Mouse (Mus musculus) lung, postnatal 25 days (tissue): ENCODE data around the gene Vmn1r236.

Source experiments
- DNase-seq: peaks from one replicate; pipeline ENCODE4 v3.0.0; 2022; ENCODE audit warnings: low spot score

Gene Vmn1r236

GRCm38 (mm10) chr17:21282642-21283041 lies at the start of gene Vmn1r236:
Gene Vmn1r236 (plus strand): TSS chr17:21282942.
- no peak for DNase-seq

- no peak for DNase-seq
These were observed 26.6 kb upstream of the Vmn1r236 start, which contains the start of gene Vmn1r235 for GRCm38 (mm10) chr17:21256111-21256510. Gene Vmn1r235 (plus strand): TSS chr17:21256411.

- peak; percentile 64 for DNase-seq
These were observed 10.6 kb upstream of the Vmn1r236 start for GRCm38 (mm10) chr17:21272103-21272502.

- DNase-seq = no peak
These were observed 1.7 kb downstream of the Vmn1r236 start for GRCm38 (mm10) chr17:21284395-21284794.

- no peak for DNase-seq
These were observed 7.0 kb downstream of the Vmn1r236 start for GRCm38 (mm10) chr17:21289695-21290094.

- no peak for DNase-seq
These were observed 28.8 kb downstream of the Vmn1r236 start, which contains the start of gene Vmn1r237 for GRCm38 (mm10) chr17:21311565-21311964. Gene Vmn1r237 (plus strand): TSS chr17:21311865.
